Mouse (Mus musculus): Measurements from ENCODE around the gene Tgfb3. TPM values are rescaled to one million over a fixed set of nuclear protein-coding genes. Genes with fewer than 3 reads are reported as not detected.

Tgfb3 gene
- polyA plus RNA-seq, 1 experiment from 2014 or later, result 2.4 TPM

DNA sequence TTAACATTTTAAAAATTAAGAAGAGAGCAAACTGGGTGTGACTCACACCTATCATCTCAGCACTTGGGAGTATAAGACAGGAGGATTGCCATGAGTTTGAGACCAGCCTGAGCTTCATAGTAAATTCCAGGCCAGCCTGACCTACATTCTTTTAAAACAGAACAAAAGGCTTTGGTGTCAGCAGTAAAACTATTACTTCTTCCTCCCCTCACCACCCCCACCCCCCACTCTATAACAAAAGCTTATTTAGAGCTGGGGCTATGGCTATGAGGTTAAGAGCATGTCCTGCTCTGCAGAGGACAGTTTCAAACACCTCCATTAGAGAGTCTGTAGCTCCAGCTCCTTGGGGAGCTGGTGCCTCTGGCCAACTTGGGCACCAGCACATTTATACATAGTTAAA is 43.3 kb downstream of the Tgfb3 start:
- Histone ChIP-seq H3K4me1 (ENCODE audit: control insufficient read depth, low read depth, low read length) (peaks cover 3% of the 10 kb centered on the region), H3K4me2 (ENCODE audit: low read depth, low read length) (no peak overlapping the region), H3K4me3 (ENCODE audit: low read depth, low read length) (no peak overlapping the region), H3K9ac (ENCODE audit: low read depth, low read length) (no peak overlapping the region), H3K27ac (ENCODE audit: low read length) (no peak overlapping the region), H3K36me3 (ENCODE audit: control insufficient read depth, insufficient read depth) (no peaks in the 10 kb centered on the region), H3K9me3 (replicated peaks; ENCODE audit: control insufficient read depth, low read length) (no peaks in the 10 kb centered on the region), H3K27me3 (ENCODE audit: control insufficient read depth, insufficient read depth, low read depth, low read length) (no peaks in the 10 kb centered on the region)
- no peak for ATAC-seq (ENCODE audit: low read depth)

DNA sequence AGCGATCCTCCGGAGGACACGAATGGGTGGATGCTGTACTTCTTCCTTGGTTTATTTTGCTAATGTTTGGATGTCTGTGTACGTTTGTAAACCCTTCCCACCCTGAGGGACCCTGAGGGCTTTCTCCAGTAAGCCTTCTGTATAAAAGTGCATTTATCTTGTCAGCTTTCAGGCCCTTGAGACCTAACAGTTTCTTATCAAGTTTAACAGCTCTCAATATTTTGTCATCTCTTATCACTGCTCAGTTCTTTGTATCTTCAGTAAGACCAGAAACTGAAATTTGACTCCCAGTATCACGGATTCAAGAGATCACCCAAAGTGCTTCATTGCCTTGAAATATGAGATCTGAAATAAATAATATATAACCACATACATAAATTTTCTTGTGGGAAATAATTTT is 47.9 kb downstream of the Tgfb3 start:
- no peak overlapping the region for H3K4me3 ChIP-seq (ENCODE audit: low read depth, low read length)
- H3K4me1 ChIP-seq (ENCODE audit: control insufficient read depth, low read depth, low read length), result peaks cover 4% of the 10 kb centered on the region
- no peak overlapping the region for H3K9ac ChIP-seq (ENCODE audit: low read depth, low read length)
- H3K27ac ChIP-seq (ENCODE audit: low read length), result no peak overlapping the region
- H3K9me3 ChIP-seq (replicated peaks; ENCODE audit: control insufficient read depth, low read length), result no peaks in the 10 kb centered on the region
- no peaks in the 10 kb centered on the region for H3K27me3 ChIP-seq (ENCODE audit: control insufficient read depth, insufficient read depth, low read depth, low read length)
- H3K36me3 ChIP-seq (ENCODE audit: control insufficient read depth, insufficient read depth), result no peaks in the 10 kb centered on the region
- no peak overlapping the region for H3K4me2 ChIP-seq (ENCODE audit: low read depth, low read length)
- WGBS (ENCODE audit: insufficient replicate concordance), result 30% methylated on average over 5 of the region's 5 CpGs
- 0 out of 2 replicates have a peak, but pooled peaks have one; percentile 32 for ATAC-seq (ENCODE audit: low read depth)

DNA sequence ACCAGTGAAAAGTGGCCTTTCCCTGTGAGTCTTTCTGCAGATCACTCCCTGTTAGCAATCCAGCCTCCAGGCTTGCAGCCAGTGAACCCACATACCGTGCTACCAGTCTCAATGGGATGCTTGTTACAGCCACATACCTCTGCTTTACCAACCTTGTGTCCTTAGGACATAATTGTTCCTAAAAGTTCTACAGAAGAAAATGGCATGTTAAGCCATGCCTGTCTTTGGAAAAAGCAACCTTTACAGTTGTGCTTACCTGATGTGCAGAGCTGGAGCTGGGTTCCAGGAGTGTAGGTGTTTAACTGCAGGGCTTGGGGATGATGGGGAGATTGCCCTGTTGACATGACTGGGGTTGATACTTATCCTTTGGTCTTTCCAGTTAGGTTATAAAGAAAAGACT is 51.1 kb downstream of the Tgfb3 start:
- 65% methylated on average over 1 of the region's 1 CpGs for WGBS (ENCODE audit: insufficient replicate concordance)
- no peak overlapping the region for H3K27ac ChIP-seq (ENCODE audit: low read length)
- H3K4me1 ChIP-seq (ENCODE audit: control insufficient read depth, low read depth, low read length), result peaks cover 4% of the 10 kb centered on the region
- H3K9me3 ChIP-seq (replicated peaks; ENCODE audit: control insufficient read depth, low read length), result no peaks in the 10 kb centered on the region
- no peak overlapping the region for H3K9ac ChIP-seq (ENCODE audit: low read depth, low read length)
- ATAC-seq (ENCODE audit: low read depth), result no peak
- no peak overlapping the region for H3K4me2 ChIP-seq (ENCODE audit: low read depth, low read length)
- H3K27me3 ChIP-seq (ENCODE audit: control insufficient read depth, insufficient read depth, low read depth, low read length), result no peaks in the 10 kb centered on the region
- no peak overlapping the region for H3K4me3 ChIP-seq (ENCODE audit: low read depth, low read length)
- no peaks in the 10 kb centered on the region for H3K36me3 ChIP-seq (ENCODE audit: control insufficient read depth, insufficient read depth)

DNA sequence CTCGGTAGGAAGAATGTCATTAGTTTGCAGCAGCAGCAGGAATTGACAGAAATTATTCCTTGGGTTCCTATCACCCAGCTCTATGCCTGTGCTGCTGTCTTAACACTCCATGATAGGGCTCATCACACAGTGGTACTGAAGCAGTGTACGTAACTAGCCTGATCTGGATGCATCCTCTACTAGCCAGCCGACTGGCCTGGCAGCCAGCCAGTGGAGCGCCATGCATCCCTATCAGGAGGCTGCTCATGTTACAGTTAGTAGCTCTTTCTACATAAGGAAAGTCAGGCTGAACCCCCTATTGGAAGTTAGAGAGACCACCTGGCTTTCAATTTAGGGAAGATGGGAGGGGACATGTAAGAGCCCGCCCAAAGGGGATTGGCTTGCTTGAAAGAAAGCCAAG is 51.8 kb downstream of the Tgfb3 start:
- WGBS (ENCODE audit: insufficient replicate concordance), result 69% methylated on average over 5 of the region's 5 CpGs
- Histone ChIP-seq H3K4me2 (ENCODE audit: low read depth, low read length) (no peak overlapping the region), H3K9ac (ENCODE audit: low read depth, low read length) (no peak overlapping the region), H3K4me3 (ENCODE audit: low read depth, low read length) (no peak overlapping the region), H3K27me3 (ENCODE audit: control insufficient read depth, insufficient read depth, low read depth, low read length) (no peaks in the 10 kb centered on the region), H3K36me3 (ENCODE audit: control insufficient read depth, insufficient read depth) (no peaks in the 10 kb centered on the region), H3K27ac (ENCODE audit: low read length) (no peak overlapping the region), H3K4me1 (ENCODE audit: control insufficient read depth, low read depth, low read length) (peaks cover 4% of the 10 kb centered on the region), H3K9me3 (replicated peaks; ENCODE audit: control insufficient read depth, low read length) (no peaks in the 10 kb centered on the region)
- ATAC-seq (ENCODE audit: low read depth), result no peak

DNA sequence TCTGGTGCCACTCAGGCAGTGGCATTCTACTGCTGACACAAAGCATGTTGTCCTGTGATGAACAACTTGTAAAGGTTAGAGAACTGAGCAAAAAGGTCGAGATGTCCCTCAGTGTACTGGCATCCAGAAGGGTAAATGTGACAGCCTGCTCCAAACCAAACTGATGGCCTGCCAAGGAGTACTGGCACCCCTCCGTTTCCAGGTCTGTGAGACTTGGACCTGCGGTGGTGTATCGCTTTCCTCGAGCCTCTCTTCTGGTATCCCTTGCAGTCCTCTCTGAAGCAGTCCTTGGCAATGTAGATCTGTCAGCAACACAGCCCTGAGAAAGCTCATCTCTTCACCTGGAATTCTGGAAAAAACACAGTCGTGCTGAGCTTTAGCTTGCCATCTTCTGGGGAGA is 53.4 kb downstream of the Tgfb3 start:
- Histone ChIP-seq H3K9me3 (replicated peaks; ENCODE audit: control insufficient read depth, low read length) (no peaks in the 10 kb centered on the region), H3K27ac (ENCODE audit: low read length) (no peak overlapping the region), H3K27me3 (ENCODE audit: control insufficient read depth, insufficient read depth, low read depth, low read length) (no peaks in the 10 kb centered on the region), H3K4me3 (ENCODE audit: low read depth, low read length) (no peak overlapping the region), H3K4me1 (ENCODE audit: control insufficient read depth, low read depth, low read length) (no peaks in the 10 kb centered on the region; the same call in 1 of the 2 replicates), H3K4me2 (ENCODE audit: low read depth, low read length) (no peak overlapping the region), H3K36me3 (ENCODE audit: control insufficient read depth, insufficient read depth) (no peaks in the 10 kb centered on the region), H3K9ac (ENCODE audit: low read depth, low read length) (no peak overlapping the region)
- 69% methylated on average over 6 of the region's 6 CpGs for WGBS (ENCODE audit: insufficient replicate concordance)
- ATAC-seq (ENCODE audit: low read depth), result no peak

DNA sequence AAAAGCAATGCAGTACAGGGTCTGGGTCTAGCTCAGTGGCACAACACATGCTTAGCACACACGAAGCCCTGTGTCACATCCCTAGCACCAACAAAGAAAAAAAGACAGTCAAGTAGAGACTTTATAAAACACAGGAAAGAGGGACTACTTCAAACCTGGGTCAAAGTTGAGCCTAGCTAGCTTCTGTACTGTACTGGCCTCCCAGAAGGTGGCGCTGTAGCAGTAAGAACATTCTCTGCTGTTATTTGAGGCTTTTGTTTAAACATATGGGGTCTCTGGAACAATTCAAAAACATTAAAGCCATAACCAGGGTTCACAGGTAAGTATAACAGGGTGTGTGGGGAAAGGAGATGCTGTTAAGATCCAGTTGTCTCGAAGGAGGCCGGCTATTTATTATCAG is 54.4 kb downstream of the Tgfb3 start:
- H3K4me2 ChIP-seq (ENCODE audit: low read depth, low read length), result no peak overlapping the region
- no peaks in the 10 kb centered on the region for H3K4me1 ChIP-seq (ENCODE audit: control insufficient read depth, low read depth, low read length)
- H3K9me3 ChIP-seq (replicated peaks; ENCODE audit: control insufficient read depth, low read length), result no peaks in the 10 kb centered on the region
- ATAC-seq (ENCODE audit: low read depth), result no peak
- H3K36me3 ChIP-seq (ENCODE audit: control insufficient read depth, insufficient read depth), result no peaks in the 10 kb centered on the region
- no peaks in the 10 kb centered on the region for H3K27me3 ChIP-seq (ENCODE audit: control insufficient read depth, insufficient read depth, low read depth, low read length)
- H3K27ac ChIP-seq (ENCODE audit: low read length), result no peak overlapping the region
- 53% methylated on average over 4 of the region's 4 CpGs for WGBS (ENCODE audit: insufficient replicate concordance)
- no peak overlapping the region for H3K9ac ChIP-seq (ENCODE audit: low read depth, low read length)
- no peak overlapping the region for H3K4me3 ChIP-seq (ENCODE audit: low read depth, low read length)

DNA sequence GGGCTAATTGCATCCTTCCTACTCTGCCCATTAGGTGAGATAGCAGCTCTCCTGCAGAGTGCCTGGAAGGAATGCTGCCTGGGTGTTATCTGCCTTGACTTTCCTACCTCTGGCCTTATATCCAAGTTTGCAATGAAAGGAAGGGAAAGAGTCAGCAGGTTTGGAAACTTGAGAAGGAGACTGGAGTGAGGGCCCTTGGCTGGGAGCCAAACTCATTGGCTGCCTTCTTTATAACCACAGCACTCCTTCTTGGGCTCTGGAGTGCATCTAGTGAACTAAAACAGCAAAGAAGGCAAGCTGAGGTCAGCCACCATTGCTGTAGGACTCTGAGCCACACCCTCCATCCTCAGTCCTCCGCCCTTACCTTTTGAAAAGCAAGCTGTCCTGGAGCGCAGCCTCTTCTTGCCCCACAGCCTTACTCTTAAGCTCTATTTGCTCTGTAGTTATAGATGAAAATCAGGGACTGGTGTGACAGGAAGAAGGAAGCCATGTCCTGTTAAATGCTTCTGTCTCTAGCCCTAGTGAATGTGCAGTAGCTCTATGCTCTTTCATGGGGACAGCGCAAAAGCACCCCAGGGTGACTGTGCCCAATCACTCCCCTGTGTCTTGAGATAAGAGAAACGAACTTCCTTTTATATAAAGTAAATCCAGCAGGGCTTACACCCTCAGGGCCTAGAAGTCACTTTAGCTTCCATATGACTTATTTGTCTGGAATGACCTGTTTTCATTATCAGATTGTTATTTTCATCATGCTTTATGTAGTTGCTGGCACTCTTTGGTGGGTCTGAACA is 55.6 kb downstream of the Tgfb3 start:
- ATAC-seq (ENCODE audit: low read depth), result no peak

DNA sequence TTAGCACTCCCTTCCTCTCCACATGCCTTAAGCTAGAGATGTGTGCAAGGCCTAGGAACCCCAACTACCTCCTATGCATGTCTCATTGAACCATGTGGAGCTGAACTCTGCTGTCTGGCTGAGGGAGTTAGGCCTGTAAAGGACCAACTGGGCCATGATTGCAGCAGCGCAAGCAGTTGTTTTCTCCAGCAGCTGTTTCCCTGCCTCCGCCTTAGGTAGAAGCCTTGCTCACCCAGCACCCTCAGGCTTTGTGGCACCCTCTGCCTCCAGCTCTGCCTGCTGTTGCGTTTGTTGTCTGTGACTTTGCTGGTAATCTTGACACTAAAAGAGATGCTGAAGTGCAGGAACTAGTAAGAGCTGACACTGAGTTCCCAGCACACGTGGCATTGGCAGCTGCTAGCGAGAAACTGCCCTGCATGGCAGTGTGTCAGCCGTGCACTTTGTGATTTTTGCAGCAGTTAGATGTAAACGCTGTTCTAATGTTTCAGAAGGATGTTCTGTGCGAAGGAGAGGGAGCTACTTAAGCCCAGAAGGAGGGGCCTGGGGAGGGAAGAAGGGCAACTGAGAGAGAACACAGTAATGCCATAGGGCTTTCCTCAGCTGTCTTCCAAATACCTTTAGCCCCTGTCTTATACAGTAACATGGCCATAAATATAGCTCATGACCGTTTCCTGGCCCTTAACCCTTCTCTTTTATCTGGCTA is 56.4 kb downstream of the Tgfb3 start:
- H3K27me3 ChIP-seq (ENCODE audit: control insufficient read depth, insufficient read depth, low read depth, low read length), result no peaks in the 10 kb centered on the region
- no peaks in the 10 kb centered on the region for H3K9me3 ChIP-seq (replicated peaks; ENCODE audit: control insufficient read depth, low read length)
- no peak overlapping the region for H3K9ac ChIP-seq (ENCODE audit: low read depth, low read length)
- H3K4me2 ChIP-seq (ENCODE audit: low read depth, low read length), result no peak overlapping the region
- no peaks in the 10 kb centered on the region for H3K36me3 ChIP-seq (ENCODE audit: control insufficient read depth, insufficient read depth)
- H3K4me3 ChIP-seq (ENCODE audit: low read depth, low read length), result no peak overlapping the region
- 70% methylated on average over 9 of the region's 9 CpGs for WGBS (ENCODE audit: insufficient replicate concordance)
- no peaks in the 10 kb centered on the region for H3K4me1 ChIP-seq (ENCODE audit: control insufficient read depth, low read depth, low read length)
- no peak for ATAC-seq (ENCODE audit: low read depth)
- no peak overlapping the region for H3K27ac ChIP-seq (ENCODE audit: low read length)

More for the DNA sequence above, 55.6 kb downstream of the Tgfb3 start:
- H3K36me3 ChIP-seq (ENCODE audit: control insufficient read depth, insufficient read depth), result no peaks in the 10 kb centered on the region
- H3K4me1 ChIP-seq (ENCODE audit: control insufficient read depth, low read depth, low read length), result no peaks in the 10 kb centered on the region
- no peak overlapping the region for H3K9ac ChIP-seq (ENCODE audit: low read depth, low read length)
- no peaks in the 10 kb centered on the region for H3K27me3 ChIP-seq (ENCODE audit: control insufficient read depth, insufficient read depth, low read depth, low read length)
- H3K4me2 ChIP-seq (ENCODE audit: low read depth, low read length), result no peak overlapping the region
- 68% methylated on average over 4 of the region's 4 CpGs for WGBS (ENCODE audit: insufficient replicate concordance)
- no peaks in the 10 kb centered on the region for H3K9me3 ChIP-seq (replicated peaks; ENCODE audit: control insufficient read depth, low read length)
- no peak overlapping the region for H3K4me3 ChIP-seq (ENCODE audit: low read depth, low read length)
- no peak overlapping the region for H3K27ac ChIP-seq (ENCODE audit: low read length)

DNA sequence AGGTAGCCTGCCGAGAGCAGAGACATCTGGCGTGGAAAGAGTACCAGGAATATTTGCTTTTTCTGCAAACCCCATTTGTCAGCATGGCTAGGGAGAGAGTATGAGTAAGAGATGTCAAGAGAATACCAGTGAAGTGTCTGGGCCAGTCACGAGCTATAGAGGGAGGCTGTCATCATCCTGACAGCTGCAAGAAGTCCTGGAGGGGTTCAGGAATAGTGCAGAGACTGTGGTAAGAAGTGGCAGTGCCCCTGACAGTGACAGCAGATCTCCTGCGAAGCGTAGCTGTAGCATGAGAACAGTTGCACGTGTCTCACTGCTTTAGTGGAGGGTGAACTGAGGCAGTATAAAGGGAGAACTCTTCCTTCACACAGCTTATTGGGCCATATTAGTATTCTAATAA is 57.3 kb downstream of the Tgfb3 start:
- no peak for ATAC-seq (ENCODE audit: low read depth)
- H3K9ac ChIP-seq (ENCODE audit: low read depth, low read length), result no peak overlapping the region
- no peaks in the 10 kb centered on the region for H3K36me3 ChIP-seq (ENCODE audit: control insufficient read depth, insufficient read depth)
- H3K9me3 ChIP-seq (replicated peaks; ENCODE audit: control insufficient read depth, low read length), result no peaks in the 10 kb centered on the region
- H3K27me3 ChIP-seq (ENCODE audit: control insufficient read depth, insufficient read depth, low read depth, low read length), result no peaks in the 10 kb centered on the region
- H3K4me3 ChIP-seq (ENCODE audit: low read depth, low read length), result no peak overlapping the region
- no peaks in the 10 kb centered on the region for H3K4me1 ChIP-seq (ENCODE audit: control insufficient read depth, low read depth, low read length)
- no peak overlapping the region for H3K4me2 ChIP-seq (ENCODE audit: low read depth, low read length)
- 70% methylated on average over 6 of the region's 6 CpGs for WGBS (ENCODE audit: insufficient replicate concordance)
- no peak overlapping the region for H3K27ac ChIP-seq (ENCODE audit: low read length)
